Mouse (Mus musculus) G1E (cell line): ENCODE results near the gene Gm49450. TPM values are rescaled to one million over a fixed set of nuclear protein-coding genes. Genes with fewer than 3 reads are reported as not detected.

Experiments used
- ATAC-seq: 2 replicates; pipeline ENCODE4 v1.8.0; 2016; ENCODE audit warnings: mild to moderate bottlenecking; ENCODE audit not compliant: insufficient number of reproducible peaks, poor library complexity, low FRiP score, severe bottlenecking; ENCODE audit errors: extremely low read depth
- DNase-seq: peaks from one replicate; pipeline ENCODE4 v3.0.0; 2012; ENCODE audit warnings: low spot score
- H3K27me3 ChIP-seq: 2 replicates; pipeline ENCODE4 v1.6.1; 2012; ENCODE audit warnings: mild to moderate bottlenecking, low read length, inconsistent platforms; ENCODE audit not compliant: insufficient read depth
- H3K36me3 ChIP-seq: replicated peaks from 2 replicates; pipeline ENCODE3; 2012; ENCODE audit warnings: mild to moderate bottlenecking, inconsistent platforms
- H3K4me1 ChIP-seq: 2 replicates; pipeline ENCODE4 v1.6.1; 2012; ENCODE audit warnings: low read depth, low read length, inconsistent platforms, mixed read lengths; ENCODE audit not compliant: insufficient read depth
- H3K4me3 ChIP-seq: 2 replicates; pipeline ENCODE4 v1.5.1; 2012; ENCODE audit warnings: low read depth, mild to moderate bottlenecking, inconsistent platforms, low read length, moderate library complexity, mixed read lengths
- H3K9me3 ChIP-seq: replicated peaks from 2 replicates; pipeline ENCODE4 v1.6.1; 2012; ENCODE audit warnings: inconsistent platforms
- CTCF ChIP-seq: IDR thresholded peaks from 2 replicates; pipeline ENCODE4 v1.5.1; 2012; ENCODE audit warnings: low read depth, low read length, inconsistent platforms, mixed read lengths
- GATA1 ChIP-seq: IDR thresholded peaks from 2 replicates; pipeline ENCODE4 v1.6.1; 2012; ENCODE audit warnings: borderline replicate concordance, low read length, inconsistent platforms, mixed read lengths
- GATA2 ChIP-seq: IDR thresholded peaks from 2 replicates; pipeline ENCODE4 v1.6.1; 2012; ENCODE audit warnings: low read depth, low read length, inconsistent platforms, borderline replicate concordance
- POLR2AphosphoS5 ChIP-seq: IDR thresholded peaks from 2 replicates; pipeline ENCODE4 v1.6.1; 2012; ENCODE audit warnings: low read depth, low read length, inconsistent platforms; ENCODE audit not compliant: insufficient replicate concordance
- TAL1 ChIP-seq: conservative IDR thresholded peaks from 2 replicates; pipeline ENCODE4 v1.6.1; 2012; ENCODE audit warnings: low read depth, low read length, inconsistent platforms, mixed read lengths
- polyA plus RNA-seq: library from polyadenylated mRNA; stranded (reverse); fragments of >175 nt; gene quantifications from 2 replicates; pipeline ENCODE4 v1.2.3, GENCODE M21; 2012
- total RNA-seq, 2 experiments: library from RNA; stranded (forward) in 1 of 2; stranded (reverse) in 1 of 2; fragments of 200-1000 nt in 1 of 2; fragments of >200 nt in 1 of 2; fragmentation: Nextera tagmentation in 1 of 2; gene quantifications; 2 replicates each; pipeline ENCODE4 v1.2.3; 2014 to 2017

Gene Gm49450
- total and polyA plus RNA-seq, 3 experiments, result not detected

- no peaks in the 10 kb centered on the region for H3K9me3 ChIP-seq
- TF ChIP-seq GATA2 (no peak), CTCF (no peak), TAL1 (no peak), POLR2AphosphoS5 (no peak), GATA1 (no peak)
Observed at GRCm38 (mm10) chr15:98949607-98949892, 3.8 kb downstream of the Gm49450 start.

GRCm38 (mm10) chr15:98948857-98949606, 4.3 kb downstream of the Gm49450 start:
- DNase-seq (no peak), ATAC-seq (no peak)
- Histone ChIP-seq H3K9me3 (no peaks in the 10 kb centered on the region), H3K4me3 (no peak overlapping the region), H3K4me1 (peaks cover 17% of the 10 kb centered on the region), H3K27me3 (peaks cover 10% of the 10 kb centered on the region; the same call in 1 of the 2 replicates), H3K36me3 (no peaks in the 10 kb centered on the region)
- TF ChIP-seq TAL1 (no peak), GATA2 (no peak), POLR2AphosphoS5 (no peak), GATA1 (no peak), CTCF (no peak)

More at GRCm38 (mm10) chr15:98949607-98949892, 3.8 kb downstream of the Gm49450 start:
- H3K4me3 ChIP-seq, result no peak overlapping the region
- H3K4me1 ChIP-seq, result peaks cover 17% of the 10 kb centered on the region
- H3K27me3 ChIP-seq, result peaks cover 10% of the 10 kb centered on the region; the same call in 1 of the 2 replicates
- ATAC-seq, result no peak
- no peaks in the 10 kb centered on the region for H3K36me3 ChIP-seq
- no peak for DNase-seq

GRCm38 (mm10) chr15:98948382-98948781, 5.0 kb downstream of the Gm49450 start:
- no peak for ATAC-seq
- TF ChIP-seq GATA2, result no peak
- TF ChIP-seq TAL1, result no peak
- TF ChIP-seq CTCF, result no peak
- TF ChIP-seq POLR2AphosphoS5, result no peak
- TF ChIP-seq GATA1, result no peak
- H3K9me3 ChIP-seq, result no peaks in the 10 kb centered on the region

GRCm38 (mm10) chr15:98947884-98948283, 5.5 kb downstream of the Gm49450 start:
- DNase-seq (no peak), ATAC-seq (no peak)
- H3K4me3 ChIP-seq, result no peak overlapping the region
- H3K27me3 ChIP-seq, result peaks cover 3% of the 10 kb centered on the region; the same call in 1 of the 2 replicates
- H3K4me1 ChIP-seq, result peaks cover 7% of the 10 kb centered on the region
- H3K36me3 ChIP-seq, result no peaks in the 10 kb centered on the region
- H3K9me3 ChIP-seq, result no peaks in the 10 kb centered on the region
- TF ChIP-seq TAL1 (no peak), GATA1 (no peak), POLR2AphosphoS5 (no peak), CTCF (no peak), GATA2 (no peak)

More at GRCm38 (mm10) chr15:98948382-98948781, 5.0 kb downstream of the Gm49450 start:
- H3K36me3 ChIP-seq, result no peaks in the 10 kb centered on the region
- no peak for DNase-seq
- H3K4me1 ChIP-seq, result peaks cover 12% of the 10 kb centered on the region
- peaks cover 6% of the 10 kb centered on the region; the same call in 1 of the 2 replicates for H3K27me3 ChIP-seq
- no peak overlapping the region for H3K4me3 ChIP-seq

- no peak for TF ChIP-seq GATA2
- ATAC-seq, result no peak
- H3K4me1 ChIP-seq, result peaks cover 12% of the 10 kb centered on the region
- H3K27me3 ChIP-seq, result no peaks in the 10 kb centered on the region
- no peak overlapping the region for H3K4me3 ChIP-seq
- DNase-seq, result no peak
- peaks cover 5% of the 10 kb centered on the region for H3K36me3 ChIP-seq
- H3K9me3 ChIP-seq, result no peaks in the 10 kb centered on the region
Observed at GRCm38 (mm10) chr15:98943133-98943532, 10.2 kb downstream of the Gm49450 start.

GRCm38 (mm10) chr15:98942081-98942480, 11.3 kb downstream of the Gm49450 start:
- peaks cover 16% of the 10 kb centered on the region for H3K4me1 ChIP-seq
- no peak for TF ChIP-seq POLR2AphosphoS5
- no peak for TF ChIP-seq GATA1
- TF ChIP-seq GATA2, result no peak
- no peak for TF ChIP-seq TAL1
- TF ChIP-seq CTCF, result no peak
- H3K27me3 ChIP-seq, result no peaks in the 10 kb centered on the region
- no peaks in the 10 kb centered on the region for H3K9me3 ChIP-seq
- ATAC-seq, result no peak
- peaks cover 8% of the 10 kb centered on the region for H3K36me3 ChIP-seq
- DNase-seq, result no peak
- H3K4me3 ChIP-seq, result no peak overlapping the region

- no peak for ATAC-seq
- peaks cover 10% of the 10 kb centered on the region for H3K36me3 ChIP-seq
- no peak for TF ChIP-seq GATA2
- TF ChIP-seq GATA1, result no peak
- no peak for TF ChIP-seq POLR2AphosphoS5
- H3K27me3 ChIP-seq, result no peaks in the 10 kb centered on the region
- peaks cover 21% of the 10 kb centered on the region for H3K4me1 ChIP-seq
- H3K4me3 ChIP-seq, result no peak overlapping the region
- H3K9me3 ChIP-seq, result no peaks in the 10 kb centered on the region
- no peak for DNase-seq
Observed at GRCm38 (mm10) chr15:98941539-98941938, 11.8 kb downstream of the Gm49450 start.
